Mouse (Mus musculus): Measurements from ENCODE around the gene Med16.

Med16 gene

DNA sequence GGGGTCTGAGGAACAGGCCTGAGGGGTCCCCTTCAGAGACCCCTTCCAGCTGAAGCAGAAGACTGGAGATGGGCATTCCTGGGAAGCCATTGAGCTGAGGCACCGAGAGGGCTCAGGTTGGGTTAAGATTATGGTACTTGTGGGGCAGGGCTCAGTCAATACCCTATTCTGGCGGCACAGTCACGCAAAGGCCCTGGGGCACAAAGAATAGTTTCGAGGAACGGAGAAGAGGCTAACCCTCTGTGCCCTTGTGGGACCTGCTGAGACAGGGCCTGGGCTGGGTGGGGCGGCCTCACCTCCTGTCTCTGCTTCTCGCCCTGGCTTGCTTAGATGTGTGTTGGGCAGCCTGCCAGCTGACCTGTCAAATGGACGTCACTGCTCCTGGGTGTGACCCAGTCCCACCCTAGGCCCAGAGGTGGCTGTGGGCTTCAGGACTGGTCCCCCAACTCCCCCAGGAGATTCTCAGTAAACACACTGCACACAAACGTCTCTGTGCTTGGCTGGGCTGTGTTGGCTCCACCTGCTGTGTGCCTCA is 24.5 kb upstream of the Med16 start:
- peak; percentile 67 to 76 for DNase-seq (ENCODE audit: low spot score in 2 of 2)

DNA sequence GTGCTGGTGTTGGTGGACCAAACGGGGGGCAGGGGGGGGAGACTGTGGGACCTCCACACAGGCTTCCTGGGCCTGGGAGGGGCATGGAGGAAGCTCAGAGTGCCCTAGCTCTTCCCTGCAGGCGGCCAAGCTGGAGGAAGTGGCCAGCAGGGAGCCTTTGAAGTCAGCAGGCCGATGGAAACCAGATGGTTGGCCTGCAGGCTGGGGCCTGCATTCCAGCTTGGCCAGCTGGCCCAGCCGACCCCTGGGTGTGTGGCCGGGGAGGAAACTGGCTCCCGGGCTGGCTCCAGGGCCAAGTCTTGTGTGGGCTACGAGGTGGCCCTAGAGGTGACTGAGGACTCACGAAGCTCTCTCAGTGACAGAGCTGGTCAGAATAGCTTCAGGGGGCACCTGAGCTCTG is 24.0 kb upstream of the Med16 start:
- DNase-seq (ENCODE audit: low spot score in 2 of 2), result no peak

DNA sequence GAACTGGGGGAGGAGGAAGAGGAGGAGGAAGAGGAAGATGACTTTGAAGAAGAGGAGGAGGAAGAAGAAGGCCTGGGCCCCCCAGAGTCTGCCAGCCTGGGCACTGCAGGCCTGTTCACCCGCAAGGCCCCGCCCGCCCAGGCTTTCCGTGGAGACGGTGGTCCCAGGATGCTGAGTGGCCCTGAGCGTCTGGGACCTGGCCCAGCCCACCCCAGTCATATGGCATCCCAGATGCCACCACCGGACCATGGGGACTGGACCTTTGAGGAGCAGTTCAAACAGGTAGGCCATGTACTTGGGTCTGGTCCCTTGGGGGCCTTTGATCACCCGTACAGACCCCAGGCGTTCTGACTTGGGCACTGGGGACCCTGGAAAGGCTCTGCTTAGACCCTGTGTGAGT is 23.1 kb upstream of the Med16 start:
- no peak for DNase-seq (ENCODE audit: low spot score in 2 of 2)

DNA sequence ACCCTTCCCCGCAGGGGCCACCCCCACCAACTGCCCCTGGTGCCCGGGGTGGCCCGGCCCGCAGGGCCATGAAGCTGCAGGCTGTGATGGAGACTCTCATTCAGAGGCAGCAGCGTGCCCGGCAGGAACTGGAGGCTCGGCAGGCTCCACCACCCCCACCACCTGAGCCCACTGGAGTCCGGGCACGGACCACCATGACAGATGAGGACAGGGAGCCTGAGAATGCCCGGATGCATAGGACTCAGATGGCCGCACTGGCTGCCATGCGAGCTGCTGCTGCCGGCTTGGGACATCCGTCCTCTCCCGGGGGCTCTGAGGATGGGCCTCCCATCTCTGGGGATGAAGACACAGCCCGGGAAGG is 22.1 kb upstream of the Med16 start:
- no peak for DNase-seq (ENCODE audit: low spot score in 2 of 2)

DNA sequence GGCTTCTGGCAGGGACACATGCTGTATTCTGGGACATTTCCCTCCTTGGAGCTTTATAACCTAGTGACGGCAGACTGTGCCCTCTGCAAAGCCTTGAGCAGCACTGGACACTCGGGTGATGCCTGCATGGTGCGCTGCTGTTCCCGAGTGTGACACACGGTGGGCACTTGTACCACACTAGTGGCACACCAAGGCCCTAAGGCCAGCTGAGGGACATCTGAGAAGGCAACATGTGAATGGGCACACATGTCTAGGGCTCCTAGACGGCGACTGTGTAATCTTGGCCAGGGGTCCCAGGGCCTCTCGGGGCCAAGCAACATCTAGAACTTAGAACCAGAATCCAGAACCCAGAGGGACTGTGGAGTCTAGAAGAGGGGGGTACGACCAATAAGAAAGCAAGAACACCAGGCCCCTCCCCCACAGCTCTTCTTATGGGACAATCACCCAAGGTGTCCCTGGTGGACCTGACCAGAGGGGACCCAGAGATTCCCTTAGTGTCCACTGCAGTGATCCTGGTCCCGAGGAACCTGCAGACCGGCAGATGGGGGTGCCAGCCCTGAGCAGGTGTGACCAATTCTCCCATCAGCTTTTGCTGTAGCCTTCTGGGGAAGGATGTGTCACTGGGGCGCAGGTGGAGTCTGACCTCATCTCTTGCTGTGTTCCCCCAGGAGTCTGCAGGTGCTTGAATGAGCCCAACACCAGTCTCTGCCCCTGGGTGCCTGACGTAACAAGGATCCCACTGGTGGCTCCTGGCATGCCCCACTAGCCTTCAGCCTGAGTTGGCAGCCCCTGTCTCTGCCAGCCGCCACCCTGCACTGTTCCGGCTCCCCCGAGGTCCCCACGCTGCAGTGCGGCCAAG is 21.5 kb upstream of the Med16 start:
- no peak for DNase-seq (ENCODE audit: low spot score in 2 of 2)

DNA sequence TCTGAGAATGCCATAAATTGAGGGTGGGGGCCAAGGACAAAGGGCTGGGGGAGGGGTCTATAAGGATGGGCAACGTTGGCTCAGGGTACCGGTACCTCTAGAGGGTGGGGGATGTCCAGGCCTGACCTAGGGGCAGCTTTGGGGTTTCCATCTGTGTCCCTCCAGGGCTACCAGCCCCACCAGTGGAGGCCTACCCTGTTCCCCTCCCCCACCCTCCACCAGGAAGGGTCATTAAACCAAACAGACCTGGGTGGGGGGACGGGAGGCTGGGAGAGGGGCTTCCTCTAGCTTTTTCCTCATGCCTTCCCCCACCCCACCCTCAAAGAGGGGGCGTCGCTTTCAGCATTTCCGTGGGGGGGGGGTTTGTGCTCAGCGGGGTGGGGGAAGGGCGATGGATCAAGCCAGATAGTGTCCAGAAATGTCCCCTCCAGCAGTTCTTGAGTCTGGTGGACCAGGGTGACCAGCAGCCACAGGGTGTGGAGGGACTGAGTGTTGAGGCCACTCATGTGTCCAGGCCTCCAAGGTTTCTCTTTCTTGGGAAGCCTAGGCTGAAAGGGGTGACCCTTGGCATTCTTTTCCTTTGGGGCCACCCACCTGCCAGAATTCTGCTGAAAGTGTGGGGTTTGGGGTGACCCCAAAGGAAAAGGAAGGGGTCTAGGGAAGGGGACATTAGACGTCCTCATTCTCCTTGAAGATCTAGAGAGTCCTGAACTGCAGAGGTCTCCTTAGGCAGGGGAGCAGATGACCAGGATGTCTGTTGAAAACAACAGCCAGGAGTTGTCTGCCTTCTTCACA is 20.4 kb upstream of the Med16 start:
- DNase-seq (ENCODE audit: low spot score in 2 of 2), result no peak

DNA sequence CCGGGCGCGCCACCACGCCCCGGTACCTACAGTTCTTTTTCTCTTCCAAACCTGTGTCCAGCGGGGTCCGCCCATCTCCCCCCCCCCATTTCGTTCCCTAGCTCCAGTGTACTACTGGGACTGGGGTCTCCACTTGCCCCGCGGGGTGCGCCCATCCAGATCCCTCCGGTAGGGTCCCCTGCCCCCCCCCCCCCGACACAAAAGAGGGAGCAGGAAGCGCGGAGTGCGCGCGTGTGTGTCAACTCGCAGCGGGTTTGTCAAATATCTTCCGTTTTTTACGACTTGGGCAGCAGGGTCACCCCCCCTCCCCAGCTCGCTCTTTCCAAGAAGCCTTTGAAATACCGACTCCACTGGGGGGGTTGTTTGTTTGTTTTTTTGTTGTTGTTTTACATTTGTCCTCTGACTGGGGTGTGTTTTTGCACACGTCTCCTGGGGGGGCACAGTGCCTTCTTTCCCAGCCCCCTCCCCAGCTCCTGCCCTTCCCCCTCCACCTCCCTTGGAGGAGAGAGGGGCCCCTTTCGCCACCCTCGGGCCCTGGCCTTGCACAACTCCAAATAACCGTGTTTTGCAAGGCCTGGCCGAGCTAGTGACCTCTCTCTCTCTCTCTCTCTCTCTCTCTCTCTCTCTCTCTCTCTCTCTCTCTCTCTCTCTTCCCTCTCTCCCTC is 19.4 kb upstream of the Med16 start:
- DNase-seq (ENCODE audit: low spot score in 2 of 2), result peak; percentile 24 to 34

DNA sequence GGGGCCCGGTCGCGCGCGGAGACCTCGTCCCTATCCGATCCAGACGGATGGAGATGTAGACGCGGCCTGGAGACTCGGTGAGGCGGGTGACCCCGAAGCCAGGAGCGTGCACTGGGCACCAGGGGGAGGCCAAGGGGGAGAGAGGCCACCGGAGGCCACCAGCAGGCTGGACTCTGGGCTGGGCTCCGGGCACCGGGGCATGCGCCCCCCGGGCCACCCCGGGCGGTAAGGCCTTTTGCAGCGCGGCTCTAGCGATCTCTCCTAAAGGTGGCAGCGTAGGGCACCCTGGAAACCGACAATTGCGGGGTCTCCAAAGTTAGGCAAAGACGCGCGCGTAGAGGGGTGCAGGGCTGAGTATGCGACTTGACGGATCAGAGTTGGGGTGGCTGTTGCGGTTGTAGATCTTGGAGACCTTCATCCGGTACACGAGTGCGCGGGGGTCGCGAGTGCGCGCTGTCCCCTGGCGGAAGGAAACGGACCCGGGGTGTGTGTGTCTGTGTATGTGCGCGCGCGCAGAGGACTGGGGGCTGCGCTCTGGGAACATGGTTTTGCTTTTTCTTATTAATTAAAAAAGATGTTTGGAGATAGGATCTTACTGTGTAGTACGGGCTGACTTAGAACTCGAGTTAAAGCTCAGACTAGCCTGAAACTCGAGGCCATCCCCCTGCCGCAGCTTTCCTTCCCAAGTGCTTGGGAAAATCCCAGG is 18.8 kb upstream of the Med16 start:
- DNase-seq (ENCODE audit: low spot score in 2 of 2), result peak; percentile 46 to 51

DNA sequence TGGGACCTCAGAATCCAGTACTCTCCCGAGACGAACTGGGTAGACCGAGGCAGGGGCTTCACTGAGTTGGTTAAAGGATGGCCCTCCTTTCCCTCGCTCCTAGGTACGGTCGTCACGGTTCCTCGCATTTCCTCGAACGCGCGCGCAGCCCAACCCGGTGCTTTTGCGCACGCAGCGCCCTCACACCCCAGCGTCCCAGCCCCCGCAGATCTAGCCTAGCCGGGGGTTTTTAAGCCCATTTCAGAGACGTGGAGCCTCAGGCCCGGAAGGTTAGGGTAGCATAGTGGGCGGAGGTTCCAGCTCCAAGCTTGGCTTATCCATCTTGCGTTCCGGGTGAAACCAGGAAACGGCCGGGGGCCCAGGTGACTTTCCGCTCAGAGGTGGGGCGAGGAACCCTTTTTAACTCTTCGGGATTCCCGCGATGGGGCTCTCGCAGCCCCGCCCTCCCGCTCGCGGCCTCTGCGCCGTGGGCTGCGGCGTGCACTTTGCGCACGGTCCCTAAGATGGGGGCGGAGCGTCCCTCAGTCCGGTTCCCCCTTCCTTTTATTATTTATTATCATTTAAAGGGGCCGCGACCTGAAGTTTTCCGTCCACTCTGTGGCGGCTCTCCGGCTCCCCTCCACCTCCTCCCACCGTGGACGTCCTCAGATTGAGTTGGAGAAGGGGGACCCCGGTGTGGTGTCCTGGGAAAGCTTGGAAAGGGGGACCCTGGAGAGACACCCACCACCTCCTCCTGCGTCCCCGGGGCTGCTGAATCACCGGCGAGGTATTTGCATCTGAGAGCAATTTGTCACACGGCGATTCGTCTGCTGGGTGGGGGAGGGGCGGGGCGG is 18.0 kb upstream of the Med16 start, which contains the start of gene Arid3a:
TSS of gene Arid3a (plus strand) at position 553 of the 833 bp plus-strand sequence.
- DNase-seq (ENCODE audit: low spot score in 2 of 2), result peak; percentile 82 to 87

DNA sequence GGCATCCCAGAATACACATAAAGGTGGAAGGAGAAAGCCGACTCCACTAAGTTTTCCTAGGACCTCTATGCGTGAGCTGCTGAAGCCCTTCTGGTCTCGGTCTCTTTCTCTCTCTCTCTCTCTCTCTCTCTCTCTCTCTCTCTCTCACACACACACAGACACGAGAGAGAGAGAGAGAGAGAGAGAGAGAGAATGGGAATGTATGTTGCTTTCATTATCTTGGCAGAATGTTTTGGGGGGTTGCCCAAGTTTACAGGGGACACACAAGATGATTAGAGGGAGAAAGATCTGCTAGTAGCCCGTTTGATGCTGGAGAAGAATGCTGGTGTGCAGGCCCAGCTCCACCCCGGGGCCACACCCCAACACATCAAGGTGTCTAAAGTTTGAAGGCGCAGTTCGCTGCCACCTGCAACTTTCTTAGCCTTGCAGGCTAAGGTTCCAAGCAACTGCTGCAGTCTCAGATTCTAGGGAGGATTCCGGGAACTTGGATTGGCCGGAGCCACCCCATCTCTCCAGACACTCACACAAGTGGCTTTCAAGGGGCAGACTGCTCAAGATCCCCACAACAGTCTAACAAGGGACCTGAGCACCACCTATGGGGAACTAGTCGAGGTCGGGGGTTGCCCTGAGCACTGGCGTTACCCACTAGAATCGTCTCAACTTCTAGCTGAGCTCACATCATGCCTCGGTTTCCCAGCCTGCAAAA is 17.2 kb upstream of the Med16 start:
- peak; percentile 26 to 47 for DNase-seq (ENCODE audit: low spot score in 2 of 2)

DNA sequence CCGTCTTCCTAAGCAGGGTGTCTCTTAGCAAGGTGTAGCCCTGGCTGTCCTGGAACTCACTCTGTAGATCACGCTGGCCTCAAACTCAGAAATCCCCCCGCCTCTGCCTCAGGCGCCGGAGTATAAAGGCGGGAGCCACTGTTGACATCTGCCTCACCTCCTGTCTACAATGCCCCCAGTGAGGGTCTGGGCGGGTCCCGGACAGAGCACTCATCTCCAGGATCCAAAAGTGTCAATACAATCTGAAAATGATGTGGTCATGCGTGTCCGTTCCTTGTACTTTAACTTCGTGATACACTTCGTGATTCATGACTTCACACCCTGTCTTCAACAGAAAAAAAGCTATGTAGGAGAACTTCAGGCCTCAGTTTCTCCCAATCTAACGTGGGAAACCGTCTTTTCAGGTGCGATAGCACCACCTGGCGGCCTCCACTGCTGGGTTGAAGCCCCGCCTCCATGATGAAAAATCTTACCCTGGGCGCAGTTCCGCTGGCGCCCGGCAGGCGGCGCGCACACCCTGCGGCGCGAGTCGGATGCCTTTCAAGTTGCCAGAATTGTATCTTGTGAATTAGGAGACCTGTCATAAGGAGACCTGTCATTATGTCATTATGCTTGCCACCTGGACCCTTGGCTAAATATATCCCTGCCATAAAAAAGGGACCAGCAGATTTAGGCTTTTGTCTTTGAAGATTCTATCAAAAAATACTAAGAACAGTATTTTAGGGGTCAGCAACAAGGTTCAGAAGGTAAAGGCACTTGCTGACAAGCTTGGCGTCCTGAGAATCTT is 16.5 kb upstream of the Med16 start:
- DNase-seq (ENCODE audit: low spot score in 2 of 2), result peak; percentile 91 to 94

DNA sequence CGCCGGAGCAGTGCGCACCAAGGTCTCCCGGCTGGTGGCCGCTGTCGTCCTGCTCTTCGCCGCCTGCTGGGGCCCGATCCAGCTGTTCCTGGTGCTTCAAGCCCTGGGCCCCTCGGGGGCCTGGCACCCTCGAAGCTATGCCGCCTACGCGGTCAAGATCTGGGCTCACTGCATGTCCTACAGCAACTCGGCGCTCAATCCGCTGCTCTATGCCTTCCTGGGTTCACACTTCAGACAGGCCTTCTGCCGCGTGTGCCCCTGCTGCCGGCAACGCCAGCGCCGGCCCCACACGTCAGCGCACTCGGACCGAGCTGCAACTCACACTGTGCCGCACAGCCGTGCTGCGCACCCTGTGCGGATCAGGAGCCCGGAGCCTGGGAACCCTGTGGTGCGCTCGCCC is 12.8 kb upstream of the Med16 start:
- no peak for DNase-seq (ENCODE audit: low spot score in 2 of 2)

DNA sequence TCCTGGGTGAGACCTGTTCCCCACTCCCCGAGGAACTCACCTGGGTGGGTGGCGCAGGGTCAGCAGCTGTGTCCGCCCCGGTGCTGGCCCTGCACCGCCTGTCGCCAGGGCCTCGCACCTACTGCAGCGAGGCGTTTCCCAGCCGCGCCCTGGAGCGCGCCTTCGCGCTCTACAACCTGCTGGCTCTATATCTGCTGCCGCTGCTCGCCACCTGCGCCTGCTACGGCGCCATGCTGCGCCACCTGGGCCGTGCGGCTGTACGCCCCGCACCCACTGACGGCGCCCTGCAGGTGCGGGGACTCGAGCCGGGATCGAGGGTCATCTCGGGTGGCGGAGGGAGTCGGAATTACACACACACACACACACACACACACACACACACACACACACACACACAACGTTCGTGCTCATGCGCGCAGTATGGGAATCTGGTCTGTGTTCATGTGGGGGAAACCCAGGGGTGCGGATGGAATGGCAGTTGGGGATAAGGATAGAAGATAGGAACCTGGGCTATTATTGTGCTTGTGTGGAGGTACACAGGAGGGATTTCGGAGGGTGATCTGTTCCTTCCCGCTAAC is 12.3 kb upstream of the Med16 start, which contains the start of gene R3hdm4:
TSS of gene R3hdm4 (minus strand) at position 251 of the 578 bp plus-strand sequence.
- no peak for DNase-seq (ENCODE audit: low spot score in 2 of 2)

DNA sequence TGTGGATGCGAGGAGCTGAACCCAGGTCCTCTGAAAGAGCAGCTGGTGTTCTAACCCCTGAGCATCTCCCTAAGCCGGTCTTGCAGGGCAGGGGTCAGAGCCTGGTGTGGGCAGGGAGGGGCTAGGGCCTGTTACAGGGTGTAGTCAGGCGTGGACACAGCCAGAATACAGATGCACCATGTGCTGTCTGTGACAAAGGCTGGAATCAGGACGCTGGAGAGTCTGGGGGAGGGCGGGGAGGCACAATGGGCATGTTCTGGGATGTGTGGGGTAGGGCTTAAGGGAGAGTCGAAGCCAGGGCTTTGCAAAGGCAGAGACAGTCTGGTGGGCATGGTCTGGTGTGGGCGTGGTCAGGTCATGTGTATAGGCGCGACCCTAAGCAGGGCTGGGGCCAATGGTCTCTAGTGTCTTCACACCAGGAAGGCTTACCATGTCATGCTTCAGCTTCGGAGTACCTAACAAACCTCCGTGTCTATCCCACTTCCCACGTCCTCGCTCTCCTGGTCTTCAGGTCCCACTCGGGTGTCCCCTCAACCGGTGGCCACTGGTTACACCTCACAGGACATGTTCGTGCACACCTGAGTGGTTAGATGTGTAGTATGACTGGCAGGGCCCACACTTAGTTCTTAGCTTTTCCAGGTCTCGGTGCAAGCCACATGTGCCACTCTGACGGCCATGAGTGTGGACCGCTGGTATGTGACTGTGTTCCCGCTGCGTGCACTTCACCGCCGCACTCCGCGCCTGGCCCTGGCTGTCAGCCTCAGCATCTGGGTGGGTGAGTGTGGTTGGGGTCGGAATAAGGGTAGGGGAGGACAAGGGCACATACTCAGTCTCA is 11.6 kb upstream of the Med16 start:
- DNase-seq (ENCODE audit: low spot score in 2 of 2), result no peak

DNA sequence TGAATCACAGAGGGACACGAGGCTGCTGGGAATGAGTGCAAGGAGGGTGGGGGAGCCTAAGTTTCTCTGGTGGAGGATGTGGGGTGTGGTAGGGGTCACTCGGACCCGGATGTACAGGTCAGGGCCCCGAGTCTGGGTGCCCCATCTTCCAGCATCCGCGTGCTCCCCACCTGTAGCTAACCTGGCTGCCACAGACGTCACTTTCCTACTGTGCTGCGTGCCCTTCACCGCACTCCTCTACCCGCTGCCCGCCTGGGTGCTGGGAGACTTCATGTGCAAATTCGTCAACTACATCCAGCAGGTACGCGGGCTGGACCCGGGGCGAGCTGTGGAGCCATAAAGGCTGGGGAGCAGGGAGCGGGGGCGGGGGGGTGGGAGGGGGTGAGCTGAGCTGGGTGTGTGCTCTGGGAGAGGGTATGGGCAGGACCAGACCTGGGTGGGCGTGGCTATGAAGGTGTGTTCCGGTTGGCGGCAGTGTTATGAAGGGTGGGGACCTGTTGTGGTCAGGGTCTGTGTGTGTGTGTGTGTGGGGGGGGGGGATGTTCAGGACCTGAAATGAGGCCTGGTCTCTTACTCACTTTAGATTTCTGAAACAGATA is 10.6 kb upstream of the Med16 start:
- DNase-seq (ENCODE audit: low spot score in 2 of 2), result no peak

DNA sequence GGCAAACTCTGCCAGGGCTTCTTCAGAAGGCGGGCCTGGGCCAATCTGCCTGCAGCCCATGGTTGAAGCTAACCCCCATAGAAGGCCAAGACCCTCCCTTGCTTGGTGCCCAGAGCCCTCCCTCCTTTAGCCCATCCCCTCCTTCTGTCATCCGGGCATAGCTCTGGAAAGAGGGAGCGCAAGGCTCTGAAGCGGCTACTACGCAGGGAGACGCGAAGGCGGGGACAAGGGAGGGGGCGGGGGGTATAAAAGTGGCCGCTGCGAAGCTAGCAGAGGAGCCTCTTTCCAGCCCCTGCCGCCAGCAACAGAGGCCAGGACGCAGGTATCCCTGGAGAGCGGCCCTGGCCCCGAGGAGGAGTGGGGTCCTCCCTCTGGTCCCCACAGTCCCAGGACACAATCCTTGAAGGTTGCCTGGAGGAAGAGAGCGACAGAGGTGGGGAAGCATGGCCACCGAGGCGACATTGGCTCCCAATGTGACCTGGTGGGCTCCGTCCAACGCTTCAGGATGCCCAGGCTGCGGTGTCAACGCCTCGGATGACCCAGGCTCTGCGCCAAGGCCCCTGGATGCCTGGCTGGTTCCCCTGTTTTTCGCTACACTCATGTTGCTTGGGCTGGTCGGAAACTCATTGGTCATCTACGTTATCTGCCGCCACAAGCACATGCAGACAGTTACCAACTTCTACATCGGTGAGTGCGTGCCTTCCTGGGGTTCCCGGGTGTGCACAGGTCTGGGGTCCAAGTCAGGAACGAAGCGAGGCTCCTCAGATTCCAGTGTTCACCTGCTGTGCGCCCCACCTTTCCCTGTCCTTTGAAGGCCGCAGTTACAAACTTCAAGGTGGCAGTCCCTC is 9.7 kb upstream of the Med16 start:
- no peak for DNase-seq (ENCODE audit: low spot score in 2 of 2)
